Mouse (Mus musculus) testis, adult 2 months (tissue): ENCODE results near the gene Galnt7. TPM values are rescaled to one million over a fixed set of nuclear protein-coding genes. Genes with fewer than 3 reads are reported as not detected.

Source experiments
- H3K27ac ChIP-seq: fragments of 200-500 bp; 2 replicates; pipeline ENCODE4 v1.5.1; 2012; ENCODE audit warnings: low read depth, low read length; ENCODE audit not compliant: control insufficient read depth, insufficient read depth
- H3K27me3 ChIP-seq: fragments of 200-500 bp; 2 replicates; pipeline ENCODE4 v1.6.1; 2012; ENCODE audit warnings: mild to moderate bottlenecking, low read length, moderate library complexity; ENCODE audit not compliant: control insufficient read depth, insufficient read depth
- H3K36me3 ChIP-seq: fragments of 200-500 bp; 2 replicates; pipeline ENCODE4 v1.6.1; 2012; ENCODE audit warnings: mild to moderate bottlenecking, low read length; ENCODE audit not compliant: control insufficient read depth, insufficient read depth
- H3K4me1 ChIP-seq: fragments of 200-500 bp; 2 replicates; pipeline ENCODE4 v1.6.1; 2012; ENCODE audit warnings: low read length; ENCODE audit not compliant: control insufficient read depth, insufficient read depth
- H3K4me3 ChIP-seq: fragments of 200-500 bp; 2 replicates; pipeline ENCODE4 v1.5.1; 2012; ENCODE audit warnings: low read depth, mild to moderate bottlenecking, low read length, moderate library complexity, mixed read lengths; ENCODE audit not compliant: control insufficient read depth
- CTCF ChIP-seq: fragments of 200-500 bp; IDR thresholded peaks from 2 replicates; pipeline ENCODE4 v1.5.1; 2012; ENCODE audit warnings: low read depth, mild to moderate bottlenecking, inconsistent platforms, low read length, moderate library complexity; ENCODE audit not compliant: control insufficient read depth, insufficient read depth, insufficient replicate concordance
- POLR2A ChIP-seq: fragments of 200-500 bp; IDR thresholded peaks from 2 replicates; pipeline ENCODE4 v1.6.1; 2012; ENCODE audit warnings: low read depth, mild to moderate bottlenecking, inconsistent platforms, low read length, moderate library complexity; ENCODE audit not compliant: control insufficient read depth
- polyA plus RNA-seq: library from polyadenylated mRNA; depleted of rRNA; stranded (reverse); fragments of >200 nt; gene quantifications from 2 replicates; pipeline ENCODE4 v1.2.3, GENCODE M21; 2012

Galnt7 gene
- polyA plus RNA-seq, 1 experiment = 4.9 TPM

- no peak overlapping the region for H3K27ac ChIP-seq
These were observed 154.4 kb downstream of the Galnt7 start for GRCm38 (mm10) chr8:57498494-57498846.

GRCm38 (mm10) chr8:57491873-57492272 is 161.0 kb downstream of the Galnt7 start:
- H3K27ac ChIP-seq = no peak overlapping the region

More at GRCm38 (mm10) chr8:57498494-57498846, 154.4 kb downstream of the Galnt7 start:
- no peaks in the 10 kb centered on the region for H3K27me3 ChIP-seq
- H3K4me3 ChIP-seq = no peak overlapping the region
- peaks cover 2% of the 10 kb centered on the region; the same call in 1 of the 2 replicates for H3K4me1 ChIP-seq
- TF ChIP-seq CTCF (no peak), POLR2A (no peak)
- H3K36me3 ChIP-seq = no peaks in the 10 kb centered on the region

GRCm38 (mm10) chr8:57489896-57490295 is 162.9 kb downstream of the Galnt7 start:
- H3K4me3 ChIP-seq = no peak overlapping the region
- TF ChIP-seq POLR2A (no peak), CTCF (no peak)
- peaks cover 8% of the 10 kb centered on the region for H3K4me1 ChIP-seq
- H3K27ac ChIP-seq = no peak overlapping the region
- H3K27me3 ChIP-seq = no peaks in the 10 kb centered on the region
- H3K36me3 ChIP-seq = no peaks in the 10 kb centered on the region

More at GRCm38 (mm10) chr8:57491873-57492272, 161.0 kb downstream of the Galnt7 start:
- TF ChIP-seq POLR2A (no peak), CTCF (no peak)
- Histone ChIP-seq H3K36me3 (no peaks in the 10 kb centered on the region), H3K27me3 (no peaks in the 10 kb centered on the region), H3K4me3 (no peak overlapping the region), H3K4me1 (peaks cover 6% of the 10 kb centered on the region)

- H3K4me3 ChIP-seq = no peak overlapping the region
- peaks cover 8% of the 10 kb centered on the region for H3K4me1 ChIP-seq
- no peak overlapping the region for H3K27ac ChIP-seq
- TF ChIP-seq POLR2A (no peak), CTCF (no peak)
- H3K36me3 ChIP-seq = no peaks in the 10 kb centered on the region
- H3K27me3 ChIP-seq = no peaks in the 10 kb centered on the region
These were observed 163.5 kb downstream of the Galnt7 start for GRCm38 (mm10) chr8:57489366-57489765.

GRCm38 (mm10) chr8:57488312-57488765 is 164.5 kb downstream of the Galnt7 start:
- Histone ChIP-seq H3K4me1 (peaks cover 8% of the 10 kb centered on the region), H3K4me3 (peak overlapping the region; percentile 85), H3K27ac (peak overlapping the region; percentile 66), H3K27me3 (no peaks in the 10 kb centered on the region), H3K36me3 (no peaks in the 10 kb centered on the region)
- 0 out of 2 replicates have a peak, but pooled peaks have one; percentile 0 for TF ChIP-seq CTCF
- TF ChIP-seq POLR2A = no peak

GRCm38 (mm10) chr8:57487441-57488155 is 165.2 kb downstream of the Galnt7 start, which contains the start of gene Sap30:
Gene Sap30, minus strand, starts transcription at chr8:57487860.
- Histone ChIP-seq H3K27ac (peak within 1 kb of the TSS; percentile 94), H3K36me3 (no peaks in the 10 kb centered on the region), H3K4me3 (peak within 1 kb of the TSS; percentile 91), H3K27me3 (no peaks in the 10 kb centered on the region), H3K4me1 (peaks cover 8% of the 10 kb centered on the region)
- no peak for TF ChIP-seq CTCF
- TF ChIP-seq POLR2A = peak; percentile 90

GRCm38 (mm10) chr8:57486491-57487440 is 166.1 kb downstream of the Galnt7 start:
- Histone ChIP-seq H3K4me3 (peak overlapping the region; percentile 91), H3K4me1 (peaks cover 8% of the 10 kb centered on the region), H3K27ac (peak overlapping the region; percentile 94), H3K36me3 (no peaks in the 10 kb centered on the region), H3K27me3 (no peaks in the 10 kb centered on the region)
- no peak for TF ChIP-seq POLR2A
- no peak for TF ChIP-seq CTCF
